Mouse (Mus musculus): Measurements from ENCODE around the gene Acap3.

The Acap3 gene

GRCm38 (mm10) chr4:155891551-155892001, at the start of gene Acap3, which contains the start of gene Pusl1:
Gene Acap3, plus strand, starts transcription at chr4:155891822.
Gene Pusl1, minus strand, starts transcription at chr4:155891781.
- no peak for TF ChIP-seq GATA4 (IDR thresholded peaks at IDR 0.05; ENCODE audit: insufficient replicate concordance, low read length)

GRCm38 (mm10) chr4:155843231-155843630, 48.4 kb upstream of the Acap3 start:
- no peak for TF ChIP-seq GATA4 (IDR thresholded peaks at IDR 0.05; ENCODE audit: insufficient replicate concordance, low read length)

- no peak for TF ChIP-seq GATA4 (IDR thresholded peaks at IDR 0.05; ENCODE audit: insufficient replicate concordance, low read length)
Measured at GRCm38 (mm10) chr4:155846871-155847578, 44.6 kb upstream of the Acap3 start, which contains the start of gene Dvl1. Gene Dvl1, plus strand, starts transcription at chr4:155847402.

GRCm38 (mm10) chr4:155847591-155848352, 43.9 kb upstream of the Acap3 start:
- TF ChIP-seq GATA4 (IDR thresholded peaks at IDR 0.05; ENCODE audit: insufficient replicate concordance, low read length): no peak

GRCm38 (mm10) chr4:155848434-155849095, 43.1 kb upstream of the Acap3 start:
- TF ChIP-seq GATA4 (IDR thresholded peaks at IDR 0.05; ENCODE audit: insufficient replicate concordance, low read length): no peak

- no peak for TF ChIP-seq GATA4 (IDR thresholded peaks at IDR 0.05; ENCODE audit: insufficient replicate concordance, low read length)
Measured at GRCm38 (mm10) chr4:155849391-155849790, 42.2 kb upstream of the Acap3 start.

GRCm38 (mm10) chr4:155849792-155850451, 41.7 kb upstream of the Acap3 start:
- TF ChIP-seq GATA4 (IDR thresholded peaks at IDR 0.05; ENCODE audit: insufficient replicate concordance, low read length): no peak

- TF ChIP-seq GATA4 (IDR thresholded peaks at IDR 0.05; ENCODE audit: insufficient replicate concordance, low read length): no peak
Measured at GRCm38 (mm10) chr4:155851368-155851767, 40.3 kb upstream of the Acap3 start.

GRCm38 (mm10) chr4:155851951-155852411, 39.6 kb upstream of the Acap3 start:
- TF ChIP-seq GATA4 (IDR thresholded peaks at IDR 0.05; ENCODE audit: insufficient replicate concordance, low read length): no peak

GRCm38 (mm10) chr4:155853421-155853820, 38.2 kb upstream of the Acap3 start:
- TF ChIP-seq GATA4 (IDR thresholded peaks at IDR 0.05; ENCODE audit: insufficient replicate concordance, low read length): no peak

GRCm38 (mm10) chr4:155854991-155855390, 36.6 kb upstream of the Acap3 start:
- no peak for TF ChIP-seq GATA4 (IDR thresholded peaks at IDR 0.05; ENCODE audit: insufficient replicate concordance, low read length)

- no peak for TF ChIP-seq GATA4 (IDR thresholded peaks at IDR 0.05; ENCODE audit: insufficient replicate concordance, low read length)
Measured at GRCm38 (mm10) chr4:155856071-155856470, 35.6 kb upstream of the Acap3 start.

- no peak for TF ChIP-seq GATA4 (IDR thresholded peaks at IDR 0.05; ENCODE audit: insufficient replicate concordance, low read length)
Measured at GRCm38 (mm10) chr4:155856881-155857280, 34.7 kb upstream of the Acap3 start.

- TF ChIP-seq GATA4 (IDR thresholded peaks at IDR 0.05; ENCODE audit: insufficient replicate concordance, low read length): no peak
Measured at GRCm38 (mm10) chr4:155859318-155859717, 32.3 kb upstream of the Acap3 start.

GRCm38 (mm10) chr4:155861787-155862186, 29.8 kb upstream of the Acap3 start:
- no peak for TF ChIP-seq GATA4 (IDR thresholded peaks at IDR 0.05; ENCODE audit: insufficient replicate concordance, low read length)
